Mouse (Mus musculus) midbrain, embryonic 10.5 days (tissue): ENCODE results near the gene Abr. TPM values are rescaled to one million over a fixed set of nuclear protein-coding genes. Genes with fewer than 3 reads are reported as not detected.

Source experiments
- DNase-seq: peaks from one replicate; pipeline ENCODE4 v3.0.0-alpha.2; 2017; ENCODE audit warnings: low spot score
- H3K27ac ChIP-seq: fragments of 300-500 bp; sonication (generic); replicated peaks from 2 replicates; pipeline ENCODE4 v1.5.1; 2016; ENCODE audit warnings: mild to moderate bottlenecking
- H3K27me3 ChIP-seq: fragments of 300-500 bp; sonication (generic); 2 replicates; pipeline ENCODE4 v1.6.1; 2016; ENCODE audit warnings: low read depth, mild to moderate bottlenecking; ENCODE audit not compliant: poor library complexity, severe bottlenecking
- H3K36me3 ChIP-seq: fragments of 300-500 bp; sonication (generic); 2 replicates; pipeline ENCODE4 v1.6.1; 2016; ENCODE audit warnings: mild to moderate bottlenecking, moderate library complexity
- H3K4me1 ChIP-seq: fragments of 300-500 bp; sonication (generic); 2 replicates; pipeline ENCODE4 v1.6.1; 2016
- H3K4me3 ChIP-seq: fragments of 300-500 bp; sonication (generic); 2 replicates; pipeline ENCODE4 v1.5.1; 2016; ENCODE audit warnings: mild to moderate bottlenecking, moderate library complexity
- H3K9me3 ChIP-seq: fragments of 300-500 bp; sonication (generic); replicated peaks from 2 replicates; pipeline ENCODE4 v1.6.1; 2016; ENCODE audit warnings: mild to moderate bottlenecking
- WGBS: fragments of 180-500 bp; shearing (Covaris S2); methylation state at CpG from one replicate; pipeline ENCODE4 v1.1.7; 2016; 5-methylcytosine and 5-hydroxymethylcytosine counted together
- polyA plus RNA-seq: library from polyadenylated mRNA; unstranded; fragments of >200 nt; fragmentation: Nextera tagmentation; extraction: Ambion mirVana; gene quantifications from 2 replicates; pipeline ENCODE4 v1.2.1, GENCODE M21; 2016

The Abr gene
- polyA plus RNA-seq, 1 experiment from 2014 or later: 26.9 TPM

DNA sequence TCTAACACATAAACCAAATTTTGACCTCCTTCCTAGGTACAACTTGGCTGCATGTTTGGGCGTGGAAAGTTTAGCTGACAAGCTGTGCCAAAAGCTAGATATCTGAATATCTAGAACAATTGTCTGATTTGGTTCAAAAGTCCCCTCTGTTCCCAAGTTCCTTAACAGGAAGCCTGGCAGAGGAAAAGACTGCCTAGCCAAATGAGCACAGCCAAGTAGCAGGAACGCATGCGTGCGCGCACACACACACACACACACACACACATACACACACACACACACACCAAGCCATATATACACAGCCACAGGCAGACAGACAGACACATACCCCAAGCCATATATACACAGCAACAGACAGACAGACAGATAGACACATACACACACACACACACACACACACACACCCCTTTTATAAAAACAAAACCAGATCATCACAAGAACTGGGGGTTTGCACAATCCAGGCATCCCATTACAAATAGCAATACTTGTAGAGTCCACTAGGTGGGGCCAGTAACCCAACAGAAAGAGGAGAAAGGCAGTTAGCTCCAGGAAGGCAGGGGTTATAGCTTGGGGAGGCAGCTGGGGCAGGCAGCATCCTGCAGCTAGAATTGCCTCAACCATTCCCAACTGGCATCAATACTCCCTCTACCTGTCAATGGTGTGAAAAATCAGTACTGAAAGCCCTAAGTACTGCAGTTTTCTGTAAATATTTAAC is 115.4 kb downstream of the Abr start:
- Histone ChIP-seq H3K27ac (0 out of 2 replicates have a peak overlapping the region, but pooled peaks have one; percentile 61), H3K9me3 (no peaks in the 10 kb centered on the region), H3K4me3 (no peak overlapping the region), H3K27me3 (no peaks in the 10 kb centered on the region), H3K36me3 (peaks cover 38% of the 10 kb centered on the region), H3K4me1 (peaks cover 24% of the 10 kb centered on the region)
- peak; percentile 53 for DNase-seq
- 89% methylated on average over 5 of the region's 5 CpGs for WGBS

DNA sequence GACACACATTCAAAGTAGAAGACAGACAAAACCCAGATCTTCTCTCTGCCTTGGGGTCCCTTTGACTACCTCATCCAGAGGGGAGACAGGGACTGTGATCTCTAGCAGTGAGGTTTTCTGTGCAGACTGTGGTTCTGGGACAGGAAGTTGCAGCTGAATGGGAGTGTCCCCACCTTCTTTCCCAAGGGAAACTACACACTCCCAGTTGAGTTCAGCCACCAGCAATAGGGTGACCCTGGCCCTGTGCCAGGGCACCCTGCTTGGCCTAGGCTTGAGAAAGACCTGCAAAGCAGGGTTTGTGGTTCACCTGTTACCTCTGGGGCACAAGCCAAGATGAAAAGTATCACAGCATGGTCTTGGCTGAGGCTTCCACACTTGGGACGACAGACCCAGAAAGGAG is 117.0 kb downstream of the Abr start:
- peaks cover 24% of the 10 kb centered on the region for H3K4me1 ChIP-seq
- H3K9me3 ChIP-seq: no peaks in the 10 kb centered on the region
- H3K36me3 ChIP-seq: peaks cover 36% of the 10 kb centered on the region
- no peak overlapping the region for H3K27ac ChIP-seq
- no peak for DNase-seq
- 89% methylated on average over 1 of the region's 1 CpGs for WGBS
- H3K27me3 ChIP-seq: no peaks in the 10 kb centered on the region
- no peak overlapping the region for H3K4me3 ChIP-seq

DNA sequence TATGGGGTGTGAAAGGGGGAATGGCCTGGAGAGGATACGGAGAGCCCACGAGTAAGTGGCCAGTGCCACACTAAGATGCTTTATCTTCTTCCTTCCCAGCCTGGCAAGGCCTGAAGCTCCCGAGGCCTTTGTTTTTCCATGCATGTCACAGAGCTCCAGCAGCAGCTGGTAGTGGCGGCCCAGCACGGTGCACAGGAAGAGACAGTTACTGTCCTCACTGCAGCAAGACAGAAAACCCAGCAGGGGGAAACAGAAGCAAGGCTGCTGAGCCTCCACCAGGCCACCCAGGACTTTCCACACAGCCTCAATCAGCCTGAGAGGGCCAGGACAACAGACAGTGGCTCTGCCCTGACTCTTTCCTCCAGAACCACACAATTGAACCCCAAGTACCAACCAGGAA is 118.1 kb downstream of the Abr start:
- no peak for DNase-seq
- H3K4me3 ChIP-seq: no peak overlapping the region
- WGBS: 60% methylated on average over 5 of the region's 5 CpGs

DNA sequence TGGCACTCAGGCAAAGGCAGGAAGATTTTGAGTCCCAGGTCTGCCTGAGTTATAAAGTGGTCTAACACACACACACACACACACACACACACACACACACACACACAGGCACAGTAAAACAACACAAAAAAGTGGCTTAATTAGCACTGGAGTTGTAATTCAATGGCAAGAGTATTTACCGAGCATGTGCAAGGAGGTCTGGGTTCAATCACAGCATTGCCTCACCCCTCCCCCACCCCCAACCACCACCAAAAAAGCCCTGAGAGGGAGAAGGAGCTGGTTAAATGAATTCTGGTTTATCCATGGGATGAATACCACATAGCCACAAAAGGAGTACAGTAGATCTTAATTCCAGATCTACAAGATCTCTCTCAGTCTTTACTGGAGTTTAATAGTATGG is 122.1 kb downstream of the Abr start:
- peaks cover 16% of the 10 kb centered on the region for H3K4me1 ChIP-seq
- no peak for DNase-seq
- peaks cover 21% of the 10 kb centered on the region for H3K36me3 ChIP-seq
- no peak overlapping the region for H3K27ac ChIP-seq
- no peaks in the 10 kb centered on the region for H3K9me3 ChIP-seq
- no peak overlapping the region for H3K4me3 ChIP-seq
- WGBS: 34% methylated on average over 1 of the region's 1 CpGs
- H3K27me3 ChIP-seq: peaks cover 11% of the 10 kb centered on the region

More for the DNA sequence above, 118.1 kb downstream of the Abr start:
- H3K36me3 ChIP-seq: peaks cover 34% of the 10 kb centered on the region
- peaks cover 26% of the 10 kb centered on the region for H3K4me1 ChIP-seq
- H3K27me3 ChIP-seq: no peaks in the 10 kb centered on the region
- H3K27ac ChIP-seq: no peak overlapping the region
- H3K9me3 ChIP-seq: no peaks in the 10 kb centered on the region

DNA sequence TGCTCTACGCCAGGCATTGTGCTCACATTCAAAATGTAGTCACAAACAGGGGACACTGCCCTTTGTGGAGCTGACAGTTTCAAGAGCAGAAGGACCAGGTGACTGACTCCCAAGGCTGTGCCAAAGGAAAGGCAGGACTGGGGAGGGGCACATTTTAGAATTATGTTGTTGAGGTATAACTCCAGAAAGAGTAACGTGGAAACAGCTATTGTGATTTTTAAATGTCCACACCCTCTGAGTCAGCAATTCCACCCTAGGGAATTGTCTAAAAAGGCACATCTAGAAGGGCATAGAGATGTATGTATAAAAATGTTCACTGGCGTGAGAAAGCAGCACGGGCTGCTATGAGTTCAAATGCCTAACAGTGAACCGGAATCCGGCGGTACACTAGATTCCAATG is 122.5 kb downstream of the Abr start:
- 87% methylated on average over 7 of the region's 7 CpGs for WGBS
- DNase-seq: no peak
- Histone ChIP-seq H3K36me3 (peaks cover 20% of the 10 kb centered on the region), H3K9me3 (no peaks in the 10 kb centered on the region), H3K4me3 (no peak overlapping the region), H3K4me1 (peaks cover 20% of the 10 kb centered on the region), H3K27me3 (peaks cover 11% of the 10 kb centered on the region), H3K27ac (no peak overlapping the region)

DNA sequence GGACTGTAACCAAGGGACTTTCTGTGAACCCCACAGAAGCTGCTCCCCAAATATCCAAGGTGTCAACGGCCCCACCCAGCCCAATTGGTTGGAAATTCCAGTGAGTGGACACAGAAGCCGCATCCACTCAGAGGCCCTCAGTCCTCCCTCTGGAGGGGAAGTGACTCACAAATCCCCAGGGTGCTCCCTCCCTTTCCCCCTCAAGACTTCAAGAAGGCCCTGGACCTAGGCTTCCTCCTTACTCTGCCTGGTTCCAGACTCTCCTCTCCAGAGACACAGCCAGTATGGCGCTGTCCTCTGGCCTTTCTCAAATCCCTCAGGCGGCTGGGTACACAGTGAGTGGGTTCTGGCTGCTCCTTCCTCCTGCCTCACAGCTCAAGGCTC is 124.4 kb downstream of the Abr start:
- H3K27ac ChIP-seq: no peak overlapping the region
- no peak overlapping the region for H3K4me3 ChIP-seq
- H3K27me3 ChIP-seq: peaks cover 20% of the 10 kb centered on the region
- 86% methylated on average over 4 of the region's 4 CpGs for WGBS
- H3K4me1 ChIP-seq: peaks cover 38% of the 10 kb centered on the region
- no peaks in the 10 kb centered on the region for H3K9me3 ChIP-seq
- H3K36me3 ChIP-seq: peaks cover 8% of the 10 kb centered on the region
- DNase-seq: no peak

DNA sequence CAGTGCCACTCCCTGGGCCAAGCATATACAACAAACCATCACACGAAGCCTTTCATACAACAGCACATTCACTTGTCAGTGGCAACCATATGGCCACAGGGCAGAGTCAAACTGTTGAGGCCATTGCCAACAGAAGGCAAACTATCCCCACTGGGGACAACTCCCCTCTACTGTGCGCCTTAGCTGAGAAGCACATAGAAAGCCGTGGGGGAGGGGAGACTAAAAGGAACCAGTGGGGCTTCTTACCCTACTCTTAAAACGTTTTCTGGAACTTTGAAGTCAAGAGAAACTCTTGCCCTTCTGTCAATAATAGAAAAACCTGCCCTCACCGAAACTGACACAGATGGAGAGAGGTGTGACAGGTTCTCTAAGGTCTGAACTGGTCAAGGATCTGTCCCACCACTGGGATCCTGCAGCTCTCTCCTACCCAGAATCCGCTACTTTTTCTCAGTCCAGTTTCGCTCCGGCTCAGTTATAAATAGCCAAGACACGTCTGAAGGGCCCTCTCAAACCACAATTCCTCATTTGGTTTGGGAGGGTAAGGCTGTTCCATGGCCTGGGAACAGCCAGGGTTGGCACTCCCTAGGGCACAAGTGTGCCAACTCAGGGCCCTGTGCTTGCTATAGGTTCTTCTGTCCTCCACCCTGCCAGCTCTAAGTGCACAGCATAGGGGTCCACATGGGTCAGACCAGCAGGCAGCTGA is 124.9 kb downstream of the Abr start:
- 82% methylated on average over 9 of the region's 9 CpGs for WGBS
- Histone ChIP-seq H3K27me3 (peaks cover 25% of the 10 kb centered on the region), H3K4me3 (no peak overlapping the region), H3K36me3 (peaks cover 3% of the 10 kb centered on the region; the same call in 1 of the 2 replicates), H3K4me1 (peaks cover 44% of the 10 kb centered on the region), H3K9me3 (no peaks in the 10 kb centered on the region), H3K27ac (no peak overlapping the region)
- DNase-seq: no peak

DNA sequence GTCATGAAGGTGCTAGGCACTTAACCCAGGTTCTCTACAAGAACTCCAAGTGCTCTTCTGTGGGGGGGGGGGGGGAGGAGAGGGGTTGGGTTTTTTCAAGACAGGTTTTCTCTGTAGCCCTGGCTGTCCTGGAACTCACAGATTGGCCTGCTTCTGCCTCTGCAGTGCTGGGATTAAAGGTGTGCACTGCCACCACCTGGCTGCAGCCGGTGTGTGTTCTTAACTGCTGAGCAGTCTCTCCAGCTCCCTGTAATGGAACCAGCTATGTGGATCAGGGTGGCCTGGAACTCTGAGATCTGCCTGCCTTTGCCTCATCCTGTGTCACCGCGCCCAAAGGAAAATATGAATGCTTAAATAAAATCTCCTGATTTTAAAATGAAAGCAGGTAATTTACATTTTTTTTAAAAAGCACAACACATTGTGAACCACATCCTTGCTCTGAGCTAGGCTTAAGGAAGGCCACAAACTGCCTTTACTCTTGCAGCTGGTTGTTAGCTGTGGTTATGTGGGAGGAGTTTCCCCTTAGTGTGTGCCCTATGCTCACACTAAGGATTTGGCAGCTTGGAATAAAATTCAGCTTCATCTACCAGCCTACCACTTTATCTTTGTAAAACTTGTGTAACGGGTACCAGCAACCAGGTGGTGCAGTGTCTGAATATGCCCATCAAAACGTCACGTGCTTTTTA is 125.9 kb downstream of the Abr start:
- DNase-seq: no peak
- H3K4me3 ChIP-seq: no peak overlapping the region
- 65% methylated on average over 6 of the region's 6 CpGs for WGBS
- no peak overlapping the region for H3K27ac ChIP-seq
- no peaks in the 10 kb centered on the region for H3K9me3 ChIP-seq
- peaks cover 45% of the 10 kb centered on the region for H3K4me1 ChIP-seq
- peaks cover 25% of the 10 kb centered on the region for H3K27me3 ChIP-seq
- H3K36me3 ChIP-seq: no peaks in the 10 kb centered on the region

DNA sequence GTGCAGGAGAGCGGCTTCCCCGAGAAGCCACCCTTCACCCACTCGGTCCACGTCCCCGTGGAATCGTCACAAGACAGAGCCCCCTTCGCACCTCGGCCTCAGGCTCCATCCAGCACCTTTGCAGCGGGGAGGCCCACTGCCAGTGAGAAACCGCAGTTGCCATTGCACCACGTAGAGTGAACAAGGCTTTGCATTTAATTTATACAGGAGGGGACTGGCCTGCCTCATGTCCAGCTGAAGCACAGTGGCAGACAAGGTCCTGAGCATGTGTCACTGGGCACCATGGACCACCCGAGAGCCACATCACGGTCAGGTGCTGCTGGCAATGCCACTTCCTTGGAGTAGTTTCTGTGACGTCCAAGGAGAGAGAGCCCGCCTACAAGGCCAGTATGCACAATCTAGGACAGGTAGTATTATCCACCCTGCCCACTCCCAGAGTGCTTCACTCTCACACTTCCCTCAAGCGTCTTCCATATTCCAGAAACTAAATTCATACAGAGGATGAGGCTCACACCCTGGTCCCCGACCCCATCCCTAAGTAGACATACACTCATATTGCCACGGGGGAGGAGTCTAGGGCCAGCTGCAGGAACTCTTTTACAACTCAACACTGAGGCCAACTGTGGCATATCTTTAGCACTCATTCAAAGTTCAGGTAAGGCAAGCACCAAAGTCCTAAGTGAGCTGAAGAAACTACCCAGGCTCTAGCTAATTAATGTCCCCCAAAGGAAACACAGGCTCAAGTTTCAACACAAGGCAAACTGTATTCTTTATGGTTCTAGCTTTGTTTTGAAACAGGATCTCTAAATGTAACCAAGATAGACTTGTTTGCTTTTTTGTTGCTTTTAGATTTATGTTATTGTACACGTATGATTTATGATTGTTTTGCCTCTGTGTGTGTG is 126.7 kb downstream of the Abr start:
- Histone ChIP-seq H3K27ac (peak overlapping the region; percentile 90), H3K4me3 (peak overlapping the region; percentile 79), H3K27me3 (peaks cover 25% of the 10 kb centered on the region), H3K36me3 (no peaks in the 10 kb centered on the region), H3K4me1 (peaks cover 51% of the 10 kb centered on the region), H3K9me3 (no peaks in the 10 kb centered on the region)
- WGBS: 22% methylated on average over 19 of the region's 19 CpGs
- DNase-seq: no peak

DNA sequence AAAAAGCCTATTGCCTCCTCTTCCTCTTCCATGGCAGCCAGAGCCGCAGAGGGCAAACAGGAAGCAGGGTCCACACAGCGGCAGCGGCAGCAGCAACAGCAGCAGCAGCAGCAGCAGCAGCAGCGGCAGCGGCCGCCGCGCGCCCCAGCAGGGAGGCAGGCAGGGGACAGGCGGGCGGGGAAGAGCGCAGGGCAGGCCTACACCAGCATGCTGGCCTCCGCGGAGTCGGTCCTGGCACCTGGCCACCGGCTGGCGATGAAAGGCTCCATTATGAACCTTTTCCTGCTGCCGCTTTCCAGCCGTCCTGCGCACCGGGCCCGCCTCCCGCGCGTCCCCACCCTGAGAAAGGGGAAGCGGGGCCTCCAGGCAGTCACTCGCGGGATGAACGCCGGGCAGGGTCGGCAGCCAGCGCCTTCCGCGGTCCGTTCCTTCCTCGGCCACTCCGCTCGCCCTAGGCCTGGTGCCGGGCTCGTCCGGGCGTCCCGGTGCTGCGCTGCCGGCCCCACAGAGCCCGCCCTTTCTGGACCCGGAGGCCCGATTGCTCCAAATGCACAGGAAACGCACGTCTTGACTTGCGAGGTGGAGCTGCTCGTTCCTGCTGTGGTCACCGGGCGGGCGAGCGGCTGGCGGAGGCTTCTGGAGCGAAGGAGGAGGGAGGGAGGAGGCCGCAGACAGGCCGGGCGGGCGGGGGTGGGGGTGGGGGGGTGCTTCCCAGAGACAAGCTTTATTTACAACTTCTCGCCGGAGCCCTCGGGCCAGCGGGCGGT is 127.6 kb downstream of the Abr start:
- peaks cover 25% of the 10 kb centered on the region for H3K27me3 ChIP-seq
- under 1% methylated on average over 63 of the region's 67 CpGs for WGBS
- peak; percentile 78 for DNase-seq
- no peaks in the 10 kb centered on the region for H3K36me3 ChIP-seq
- peaks cover 55% of the 10 kb centered on the region for H3K4me1 ChIP-seq
- H3K4me3 ChIP-seq: peak overlapping the region; percentile 79
- peak overlapping the region; percentile 90 for H3K27ac ChIP-seq
- no peaks in the 10 kb centered on the region for H3K9me3 ChIP-seq

DNA sequence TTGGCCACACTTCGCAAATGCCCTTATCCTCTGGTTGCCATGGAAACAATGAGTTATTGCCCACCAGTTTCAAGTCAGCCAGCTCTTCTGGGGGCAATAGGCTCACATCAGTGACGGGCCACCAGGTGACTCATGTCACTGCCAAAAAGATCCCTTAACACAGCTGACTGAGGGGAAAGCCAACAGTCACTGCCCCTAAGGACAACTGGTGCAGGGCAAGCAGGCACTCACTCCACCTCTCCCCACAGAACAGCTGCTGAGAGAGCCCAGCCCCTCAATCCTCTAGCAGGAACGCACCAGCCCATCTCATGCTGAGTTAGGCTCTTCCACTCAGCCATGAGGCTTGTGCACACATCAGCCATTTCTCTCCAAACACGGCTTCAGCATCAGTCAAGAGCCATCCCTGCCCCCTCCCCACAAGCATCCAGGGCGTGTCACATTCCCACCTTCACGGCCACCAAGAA is 128.3 kb downstream of the Abr start:
- Histone ChIP-seq H3K4me1 (peaks cover 52% of the 10 kb centered on the region), H3K27me3 (peaks cover 25% of the 10 kb centered on the region), H3K4me3 (peak overlapping the region; percentile 79), H3K9me3 (no peaks in the 10 kb centered on the region), H3K36me3 (no peaks in the 10 kb centered on the region), H3K27ac (peak overlapping the region; percentile 90)
- DNase-seq: no peak
- 6% methylated on average over 6 of the region's 6 CpGs for WGBS
